ENCODE assay signal across 8 mouse cellular contexts in the genomic region with DNA sequence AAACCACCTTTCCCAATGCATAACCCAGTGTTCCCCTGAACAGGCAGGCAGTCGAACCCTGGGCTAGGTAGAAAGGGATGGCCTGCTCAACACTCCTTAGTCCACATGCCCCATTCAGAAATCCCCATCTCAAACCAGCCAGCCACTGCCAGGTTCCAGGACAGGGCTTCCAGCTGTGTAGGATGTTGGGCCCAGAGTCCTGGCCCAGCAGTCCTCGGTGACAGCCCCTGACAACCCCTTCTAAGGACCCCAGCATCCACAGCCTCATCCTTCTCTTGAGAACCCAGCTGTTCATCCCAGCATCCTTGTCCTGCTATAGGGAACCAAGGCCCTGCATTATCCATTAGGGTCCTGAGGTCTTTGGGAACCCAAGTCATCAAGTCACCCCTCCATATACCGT. TPM values are rescaled to one million over a fixed set of nuclear protein-coding genes. Genes with fewer than 3 reads are reported as not detected.
DNase-seq lines count a peak whose midpoint lies in the region; ATAC-seq and TF ChIP-seq lines count a peak whose summit lies in the region.

No protein-coding gene starts in this region.

- H3K9me3 ChIP-seq in lung, postnatal 0 days (ENCODE audit: low read length), result no peaks in the 10 kb centered on the region
- H3K9me3 ChIP-seq in limb, embryonic 13.5 days, result no peaks in the 10 kb centered on the region
- H3K9me3 ChIP-seq in stomach, embryonic 14.5 days (ENCODE audit: control insufficient read depth, low read depth, low read length), result no peaks in the 10 kb centered on the region

- H3K9ac ChIP-seq in lung, postnatal 0 days (replicated peaks; ENCODE audit: low read depth), result peak overlapping the region; percentile 91; the same call in 1 of the 2 replicates
- peak overlapping the region; percentile 96 for H3K9ac ChIP-seq in limb, embryonic 13.5 days
- peak overlapping the region; percentile 95 for H3K9ac ChIP-seq in stomach, embryonic 14.5 days (replicated peaks; ENCODE audit: low read depth, low read length)

- no peak for TF ChIP-seq EP300 in lung, postnatal 0 days (IDR thresholded peaks at IDR 0.05)

- H3K27me3 ChIP-seq in lung, postnatal 0 days (replicated peaks; ENCODE audit: insufficient read depth, low read length), result no peaks in the 10 kb centered on the region
- H3K27me3 ChIP-seq in limb, embryonic 13.5 days, result no peaks in the 10 kb centered on the region
- H3K27me3 ChIP-seq in stomach, embryonic 14.5 days (ENCODE audit: control insufficient read depth, insufficient read depth, low read length), result no peaks in the 10 kb centered on the region

- H3K36me3 ChIP-seq in lung, postnatal 0 days (ENCODE audit: insufficient read depth, low read length), result peaks cover 4% of the 10 kb centered on the region
- H3K36me3 ChIP-seq in limb, embryonic 13.5 days, result peaks cover 40% of the 10 kb centered on the region
- H3K36me3 ChIP-seq in stomach, embryonic 14.5 days (ENCODE audit: control insufficient read depth, insufficient read depth, low read length), result peaks cover 33% of the 10 kb centered on the region

- peak overlapping the region; percentile 79 for H3K4me2 ChIP-seq in lung, postnatal 0 days (replicated peaks; ENCODE audit: low read depth, low read length)
- H3K4me2 ChIP-seq in limb, embryonic 13.5 days (replicated peaks), result peak overlapping the region; percentile 97
- peak overlapping the region; percentile 86 for H3K4me2 ChIP-seq in stomach, embryonic 14.5 days (replicated peaks; ENCODE audit: low read depth, low read length)

- no peak for ATAC-seq in lung, postnatal 0 days
- ATAC-seq in limb, embryonic 13.5 days (ENCODE audit: low FRiP score, low read depth), result no peak
- no peak for ATAC-seq in stomach, embryonic 14.5 days (ENCODE audit: insufficient number of reproducible peaks, insufficient read depth, low FRiP score, low read depth)
- ATAC-seq in activated CD4-positive, CD25-positive, alpha-beta regulatory T cell, adult 4 months, result no peak

- TF ChIP-seq CTCF in lung, postnatal 0 days (IDR thresholded peaks at IDR 0.05), result no peak

- H3K4me3 ChIP-seq in lung, postnatal 0 days (ENCODE audit: low read depth, low read length), result peak overlapping the region; percentile 93
- peak overlapping the region; percentile 97 for H3K4me3 ChIP-seq in limb, embryonic 13.5 days
- peak overlapping the region; percentile 98 for H3K4me3 ChIP-seq in stomach, embryonic 14.5 days (ENCODE audit: low read depth, low read length)

- H3K4me1 ChIP-seq in lung, postnatal 0 days (ENCODE audit: insufficient read depth, low read depth, low read length), result peaks cover 29% of the 10 kb centered on the region
- peaks cover 61% of the 10 kb centered on the region for H3K4me1 ChIP-seq in limb, embryonic 13.5 days
- peaks cover 26% of the 10 kb centered on the region for H3K4me1 ChIP-seq in stomach, embryonic 14.5 days (ENCODE audit: control insufficient read depth, insufficient read depth, low read length)

- peak overlapping the region; percentile 99; the same call in 1 of the 2 replicates for H3K27ac ChIP-seq in lung, postnatal 0 days (ENCODE audit: low read length)
- H3K27ac ChIP-seq in limb, embryonic 13.5 days, result peak overlapping the region; percentile 99
- H3K27ac ChIP-seq in stomach, embryonic 14.5 days (ENCODE audit: low read length), result peak overlapping the region; percentile 99

- DNase-seq in cerebellum, adult 11 months, result peak; percentile 14
- no peak for DNase-seq in cerebellum, adult 8-10 months
- DNase-seq in lung, postnatal 0 days (ENCODE audit: low spot score), result no peak
- no peak for DNase-seq in lung, postnatal 10 days
- no peak for DNase-seq in urinary bladder, adult 18-20 months (ENCODE audit: low spot score in 2 of 2)

- WGBS in lung, postnatal 0 days, result 6% methylated on average over 3 of the region's 3 CpGs
- WGBS in limb, embryonic 13.5 days, result 23% methylated on average over 3 of the region's 3 CpGs
- WGBS in stomach, embryonic 14.5 days, result 15% methylated on average over 3 of the region's 3 CpGs

RNA-seq across cellular contexts. Expression of a gene that starts 3.1 kb away (rescaled TPM):
- polyA plus RNA-seq in lung, postnatal 0 days (2015; fragmentation: Nextera tagmentation; extraction: Ambion mirVana), result 8.7 and 10.3 TPM in 2 replicates
- polyA plus RNA-seq in limb, embryonic 13.5 days (2015; fragmentation: Nextera tagmentation; extraction: Ambion mirVana), result 25.6 and 26.6 TPM in 2 replicates
- 25.8 and 27.7 TPM in 2 replicates for polyA plus RNA-seq in stomach, embryonic 14.5 days (2014; fragmentation: Nextera tagmentation; extraction: Ambion mirVana)
- under 1 TPM; 0.28 to 0.38 TPM for polyA plus RNA-seq in activated CD4-positive, CD25-positive, alpha-beta regulatory T cell, adult 4 months (2017; shearing (Covaris generic))

RNA-seq across cellular contexts. Expression of a gene that starts 9.8 kb away (rescaled TPM):
- polyA plus RNA-seq in lung, postnatal 0 days (2015; fragmentation: Nextera tagmentation; extraction: Ambion mirVana), result 6.7 and 6.8 TPM in 2 replicates
- polyA plus RNA-seq in limb, embryonic 13.5 days (2015; fragmentation: Nextera tagmentation; extraction: Ambion mirVana), result 11.9 and 13.0 TPM in 2 replicates
- polyA plus RNA-seq in stomach, embryonic 14.5 days (2014; fragmentation: Nextera tagmentation; extraction: Ambion mirVana), result 14.7 and 15.9 TPM in 2 replicates
- 1 to 10 TPM; 8.9 to 9.8 TPM for polyA plus RNA-seq in activated CD4-positive, CD25-positive, alpha-beta regulatory T cell, adult 4 months (2017; shearing (Covaris generic))

RNA-seq across cellular contexts. Expression of a gene that starts 20.0 kb away (rescaled TPM):
- 26.5 and 31.9 TPM in 2 replicates for polyA plus RNA-seq in lung, postnatal 0 days (2015; fragmentation: Nextera tagmentation; extraction: Ambion mirVana)
- 40.9 and 43.6 TPM in 2 replicates for polyA plus RNA-seq in limb, embryonic 13.5 days (2015; fragmentation: Nextera tagmentation; extraction: Ambion mirVana)
- 51.4 and 54.1 TPM in 2 replicates for polyA plus RNA-seq in stomach, embryonic 14.5 days (2014; fragmentation: Nextera tagmentation; extraction: Ambion mirVana)
- polyA plus RNA-seq in activated CD4-positive, CD25-positive, alpha-beta regulatory T cell, adult 4 months (2017; shearing (Covaris generic)), result 10 to 100 TPM; 23.2 to 26.0 TPM

RNA-seq across cellular contexts. Expression of a gene that starts 26.3 kb away (rescaled TPM):
- 1.6 and 2.2 TPM in 2 replicates for polyA plus RNA-seq in lung, postnatal 0 days (2015; fragmentation: Nextera tagmentation; extraction: Ambion mirVana)
- 2.3 and 2.8 TPM in 2 replicates for polyA plus RNA-seq in limb, embryonic 13.5 days (2015; fragmentation: Nextera tagmentation; extraction: Ambion mirVana)
- 3.7 and 4.2 TPM in 2 replicates for polyA plus RNA-seq in stomach, embryonic 14.5 days (2014; fragmentation: Nextera tagmentation; extraction: Ambion mirVana)
- polyA plus RNA-seq in activated CD4-positive, CD25-positive, alpha-beta regulatory T cell, adult 4 months (2017; shearing (Covaris generic)), result 1 to 10 TPM; 2.6 to 4.0 TPM

RNA-seq across cellular contexts. Expression of a gene that starts 27.1 kb away (rescaled TPM):
- polyA plus RNA-seq in lung, postnatal 0 days (2015; fragmentation: Nextera tagmentation; extraction: Ambion mirVana), result 15.9 and 18.2 TPM in 2 replicates
- polyA plus RNA-seq in limb, embryonic 13.5 days (2015; fragmentation: Nextera tagmentation; extraction: Ambion mirVana), result 10.2 and 10.5 TPM in 2 replicates
- polyA plus RNA-seq in stomach, embryonic 14.5 days (2014; fragmentation: Nextera tagmentation; extraction: Ambion mirVana), result 7.5 and 8.7 TPM in 2 replicates
- polyA plus RNA-seq in activated CD4-positive, CD25-positive, alpha-beta regulatory T cell, adult 4 months (2017; shearing (Covaris generic)), result 10 to 100 TPM; 26.7 to 31.8 TPM
